Mouse (Mus musculus): ENCODE data around the gene Pex14.

- TF ChIP-seq CTCF (conservative IDR thresholded peaks at IDR 0.05; ENCODE audit: low read length) (no peak), NANOG (IDR thresholded peaks at IDR 0.05; ENCODE audit: borderline replicate concordance, low read length) (no peak)
Observed at GRCm38 (mm10) chr4:148985541-148986476, 113.9 kb downstream of the Pex14 start.
